Mouse (Mus musculus) megakaryocyte, embryonic 14.5 days (primary cell): ENCODE data around the gene 9330182L06Rik.

ENCODE experiments used
- FLI1 ChIP-seq: IDR thresholded peaks from 2 replicates; pipeline ENCODE4 v1.6.1; 2012; ENCODE audit warnings: low read length, inconsistent platforms, mixed read lengths
- GATA1 ChIP-seq: IDR thresholded peaks from 3 replicates; pipeline ENCODE4 v1.6.1; 2012; ENCODE audit warnings: mixed read lengths, low read length, inconsistent platforms, borderline replicate concordance

DNA sequence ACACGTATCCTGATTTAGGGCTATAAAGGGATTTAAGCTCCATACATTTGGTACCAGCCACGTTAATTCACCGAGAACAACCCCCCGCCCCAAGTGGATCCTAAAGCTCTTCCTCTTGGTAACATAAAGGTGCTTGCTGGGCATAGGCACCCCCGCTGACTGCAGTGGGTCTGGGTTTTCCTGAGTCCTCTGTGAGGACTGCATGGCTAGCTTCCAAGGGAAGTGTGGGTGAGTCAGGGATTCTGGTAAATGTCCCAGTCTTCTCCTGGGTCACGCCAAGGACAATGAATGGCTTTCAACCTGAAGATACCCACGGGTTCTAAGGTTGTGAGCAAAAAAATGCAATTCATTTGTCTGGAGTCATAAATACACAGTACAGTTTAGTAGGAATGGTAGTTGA lies 124.0 kb downstream of the 9330182L06Rik start:
- TF ChIP-seq GATA1 (no peak), FLI1 (no peak)
